Mouse (Mus musculus) large intestine, adult 2 months (tissue): Measurements from ENCODE around the gene Pbx1. TPM values are rescaled to one million over a fixed set of nuclear protein-coding genes. Genes with fewer than 3 reads are reported as not detected.
A peak's percentile ranks its signal among the peaks of the same experiment; 100 is the strongest.

Source experiments
- DNase-seq: peaks from one replicate; pipeline ENCODE4 v3.0.0-alpha.2; 2012; ENCODE audit warnings: low read depth, low spot score
- WGBS: fragments of 180-500 bp; shearing (Covaris S2); methylation state at CpG from one replicate; pipeline ENCODE4 v1.1.7; 2018; 5-methylcytosine and 5-hydroxymethylcytosine counted together
- polyA plus RNA-seq: library from polyadenylated mRNA; depleted of rRNA; stranded (reverse); fragments of >200 nt; gene quantifications from 2 replicates; pipeline ENCODE4 v1.2.3, GENCODE M21; 2012

The Pbx1 gene
- polyA plus RNA-seq, 1 experiment, result 11.1 TPM

DNA sequence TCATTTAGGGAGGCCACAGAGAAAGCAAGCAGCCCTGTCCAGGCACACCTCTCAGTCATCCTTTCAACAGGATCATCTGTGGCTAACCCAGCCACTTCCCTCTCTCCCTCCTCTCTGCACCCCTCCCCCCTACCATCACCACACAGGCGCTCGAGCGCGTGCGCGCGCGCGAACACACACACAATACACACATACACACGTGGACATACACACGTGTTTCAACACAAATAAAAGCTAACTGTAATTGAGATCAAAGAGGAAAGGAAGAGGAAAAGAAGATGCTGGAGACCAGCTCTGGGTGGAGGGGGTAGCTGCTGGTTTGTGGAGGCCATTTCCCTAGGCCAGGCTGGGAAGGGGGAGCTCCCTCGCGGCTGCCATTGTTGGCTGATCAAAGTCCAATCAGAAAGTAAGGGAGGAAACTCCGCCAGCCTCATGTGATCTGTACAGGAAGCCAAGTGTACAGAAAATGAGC is 75.1 kb downstream of the Pbx1 start:
- DNase-seq, result no peak

DNA sequence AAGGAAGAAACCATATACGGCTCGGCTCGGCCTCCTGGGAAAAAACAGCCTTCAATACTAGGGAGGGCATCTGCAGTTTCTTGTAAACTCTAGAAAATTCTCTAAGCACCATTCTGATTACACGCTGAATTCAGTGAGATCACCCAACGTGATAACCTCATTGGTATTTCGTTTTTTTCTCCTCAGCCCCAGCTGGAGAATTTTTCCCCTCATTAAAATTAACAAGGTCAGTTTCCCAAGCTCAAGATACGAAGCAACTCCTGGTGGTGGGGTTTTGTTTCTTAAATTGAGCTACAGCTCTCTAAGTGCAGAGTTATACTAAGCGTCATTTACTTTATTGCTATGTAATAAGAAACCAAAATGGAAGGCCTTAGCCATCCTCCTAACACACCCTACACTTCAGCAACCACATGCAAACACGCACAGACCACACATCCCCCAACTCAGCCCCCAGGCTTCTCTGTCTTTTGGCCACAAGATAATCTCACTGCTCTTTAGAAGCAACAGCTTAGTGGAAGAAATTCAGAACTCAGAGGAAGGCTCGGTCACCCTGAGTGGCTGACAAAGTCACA is 76.0 kb downstream of the Pbx1 start:
- DNase-seq, result no peak
- 67% methylated on average over 10 of the region's 10 CpGs for WGBS

More for the DNA sequence above, 75.1 kb downstream of the Pbx1 start:
- 55% methylated on average over 14 of the region's 14 CpGs for WGBS

DNA sequence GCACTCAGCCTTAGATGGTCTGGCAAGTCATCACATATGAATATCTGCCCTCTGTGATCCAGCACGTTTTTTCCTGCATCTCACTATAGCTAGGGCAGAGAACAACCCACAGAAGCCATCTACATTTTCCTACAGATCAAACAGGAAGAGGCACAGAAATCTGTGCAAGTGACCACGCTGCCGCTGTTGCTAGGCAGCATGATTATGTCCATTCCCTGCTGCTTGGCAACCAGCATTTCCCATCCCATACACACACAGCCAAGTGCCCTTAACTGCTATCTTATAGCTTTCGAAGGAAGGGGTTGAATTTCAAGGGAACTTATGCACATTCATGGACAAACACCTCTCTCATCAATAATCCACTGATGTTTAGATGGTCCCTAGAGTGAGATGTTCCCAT is 77.1 kb downstream of the Pbx1 start:
- WGBS, result 40% methylated on average over 4 of the region's 4 CpGs
- no peak for DNase-seq

DNA sequence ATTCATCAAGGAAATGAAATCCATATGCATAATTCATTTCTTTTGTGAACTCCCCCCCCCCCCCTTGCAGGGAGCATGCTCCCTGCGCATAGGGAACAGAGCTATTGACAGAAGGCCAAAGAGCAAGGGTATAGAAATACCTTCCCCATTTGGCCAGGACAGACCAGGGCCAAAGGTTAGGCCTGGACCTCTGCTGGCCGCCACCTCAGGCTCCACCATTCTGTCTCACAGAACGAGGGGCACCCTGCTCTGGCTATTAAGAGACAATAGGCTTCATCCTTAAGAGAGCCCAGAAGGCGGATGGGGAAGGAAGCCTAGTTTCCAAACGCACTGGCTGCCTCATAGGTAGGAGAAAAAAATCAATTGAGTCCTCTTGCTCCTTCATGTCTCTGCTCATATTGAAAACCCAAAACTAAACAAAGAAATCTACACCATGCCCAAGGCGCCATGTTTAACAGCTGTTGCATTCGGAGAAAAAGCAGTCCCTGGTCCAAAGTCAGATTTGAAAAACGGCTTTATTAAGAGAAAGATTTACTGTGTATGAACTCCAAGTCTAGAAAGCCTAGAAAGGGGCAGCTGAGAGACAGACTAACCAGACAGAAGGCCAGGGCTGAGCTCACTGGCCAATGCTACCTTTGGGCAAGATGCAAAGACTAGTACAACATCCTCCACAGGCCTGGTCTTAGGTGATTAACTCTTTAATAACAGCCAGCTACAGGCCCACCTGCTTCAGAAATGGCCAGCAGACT is 83.9 kb downstream of the Pbx1 start:
- WGBS, result 92% methylated on average over 8 of the region's 8 CpGs
- DNase-seq, result no peak

DNA sequence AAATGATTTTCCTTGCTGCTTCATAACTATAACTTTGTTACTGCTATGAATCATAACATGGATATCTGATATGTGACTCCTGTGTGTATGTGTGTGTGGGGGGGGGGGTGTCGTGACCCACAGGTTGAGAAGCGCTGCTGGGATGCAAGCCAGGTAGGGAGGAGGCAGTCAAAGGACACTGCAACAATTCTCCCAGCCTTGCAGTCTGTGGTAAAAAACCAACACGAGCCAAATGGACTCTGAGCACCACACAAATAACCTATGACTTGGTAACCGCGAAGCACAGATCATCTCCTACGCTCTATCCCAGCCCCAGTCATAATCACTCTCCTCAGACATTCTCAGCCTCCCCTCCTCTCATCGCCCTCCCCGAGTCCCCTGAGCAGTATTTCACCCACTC is 87.2 kb downstream of the Pbx1 start:
- DNase-seq, result peak; percentile 27
- 25% methylated on average over 8 of the region's 8 CpGs for WGBS

DNA sequence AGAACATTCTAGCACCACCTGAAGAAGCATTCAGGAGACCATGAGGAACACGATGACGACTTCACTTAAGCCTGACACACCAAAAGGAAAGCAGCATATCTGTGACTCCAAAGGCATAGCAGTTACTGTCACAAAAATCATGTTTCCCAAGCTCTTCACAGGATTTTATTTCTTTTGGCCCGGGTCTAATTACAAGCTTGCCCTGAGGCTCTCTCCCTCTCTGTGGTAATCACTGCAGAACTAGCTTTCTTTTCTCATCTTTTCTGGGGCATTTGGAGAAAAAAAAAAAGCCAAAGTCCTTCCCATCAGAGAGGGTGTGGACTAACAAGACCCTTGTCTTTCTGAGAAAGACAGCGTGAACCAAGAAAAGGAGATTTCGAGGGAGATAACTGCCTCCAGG is 87.8 kb downstream of the Pbx1 start:
- no peak for DNase-seq
- WGBS, result 65% methylated on average over 5 of the region's 5 CpGs

DNA sequence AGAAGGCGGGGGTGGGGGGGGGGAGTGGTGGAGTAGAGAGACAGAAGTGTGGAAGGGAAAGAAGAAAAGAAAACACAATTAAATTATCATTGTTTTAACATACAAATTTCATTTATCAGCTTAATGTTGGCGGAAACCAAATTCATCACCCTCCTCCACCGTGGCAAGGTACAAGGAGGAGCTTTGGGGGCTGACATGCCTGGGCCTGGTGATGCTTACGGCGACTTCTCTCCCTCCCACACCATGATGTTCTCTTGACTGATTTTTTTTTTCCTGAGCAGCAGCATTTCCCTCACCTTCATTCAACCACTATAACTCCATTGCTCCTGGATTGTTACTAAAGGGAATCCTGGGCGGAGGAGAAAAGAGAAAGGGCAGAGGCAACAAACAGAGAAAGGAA is 89.8 kb downstream of the Pbx1 start:
- DNase-seq, result no peak
- 88% methylated on average over 6 of the region's 6 CpGs for WGBS

DNA sequence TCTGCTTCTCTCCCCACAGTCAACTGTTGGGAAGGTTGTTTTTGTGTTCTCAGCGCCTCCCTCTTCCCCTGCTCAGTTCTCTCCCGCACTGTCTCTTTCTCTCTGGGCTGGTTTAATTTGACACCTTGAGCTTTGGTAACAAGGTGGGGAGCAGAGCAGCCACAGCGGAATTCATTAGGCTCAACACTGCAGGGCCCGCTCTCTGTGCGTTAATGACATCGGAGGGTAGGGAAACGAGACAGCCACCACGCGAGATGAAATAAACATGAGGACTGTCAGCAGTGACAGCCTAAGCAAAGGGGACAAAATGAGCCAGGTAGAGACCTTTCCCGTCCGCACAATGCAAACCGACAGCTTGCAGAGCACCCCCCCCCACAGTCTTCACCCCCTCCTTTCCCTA is 90.2 kb downstream of the Pbx1 start:
- no peak for DNase-seq
- WGBS, result 81% methylated on average over 12 of the region's 12 CpGs

DNA sequence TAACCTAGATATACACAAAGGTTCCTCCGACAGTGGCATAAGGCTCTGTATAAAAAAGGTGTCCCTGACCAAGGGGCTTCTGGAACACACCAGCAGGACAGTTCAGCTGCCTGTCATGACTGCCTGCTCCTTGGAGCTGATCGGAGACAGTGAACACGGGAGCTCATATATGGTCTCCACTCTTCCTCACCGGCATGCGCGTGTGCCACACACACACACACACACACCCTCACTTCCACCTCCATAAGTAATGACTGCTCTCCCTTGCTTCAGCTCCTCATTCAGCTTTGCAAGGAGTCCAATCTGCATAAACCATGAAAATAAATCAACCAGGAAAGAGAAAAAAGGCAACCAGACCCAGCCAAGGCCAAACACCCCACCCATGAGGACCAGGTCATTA is 90.7 kb downstream of the Pbx1 start:
- DNase-seq, result no peak
- WGBS, result 84% methylated on average over 6 of the region's 6 CpGs

DNA sequence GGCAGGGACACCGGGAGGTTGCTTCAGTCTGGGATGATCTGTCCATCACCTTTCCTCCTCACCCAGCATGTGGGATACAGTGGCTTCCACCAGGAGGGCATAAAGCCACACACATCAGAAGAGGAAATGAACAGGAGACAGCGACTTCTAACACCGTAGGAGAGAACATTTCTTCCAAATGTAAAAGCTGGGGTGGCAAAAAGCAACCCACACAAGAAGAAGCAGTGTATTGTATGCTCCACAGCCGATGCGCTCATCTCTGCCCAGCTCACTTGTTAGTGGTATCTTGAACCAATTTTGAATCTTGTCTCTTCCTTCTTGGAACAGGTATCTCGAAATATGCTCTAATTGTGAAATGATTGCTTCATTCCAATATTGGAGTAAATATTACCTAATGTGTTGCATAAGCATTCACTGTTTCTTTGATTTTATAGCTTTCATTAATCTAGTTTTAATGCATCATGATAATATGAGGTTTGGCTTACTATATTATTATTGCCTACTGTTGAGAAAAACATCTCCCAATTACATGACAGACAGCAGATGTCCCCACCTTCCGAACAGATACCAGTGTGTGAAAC is 95.7 kb downstream of the Pbx1 start:
- WGBS, result 86% methylated on average over 7 of the region's 7 CpGs

DNA sequence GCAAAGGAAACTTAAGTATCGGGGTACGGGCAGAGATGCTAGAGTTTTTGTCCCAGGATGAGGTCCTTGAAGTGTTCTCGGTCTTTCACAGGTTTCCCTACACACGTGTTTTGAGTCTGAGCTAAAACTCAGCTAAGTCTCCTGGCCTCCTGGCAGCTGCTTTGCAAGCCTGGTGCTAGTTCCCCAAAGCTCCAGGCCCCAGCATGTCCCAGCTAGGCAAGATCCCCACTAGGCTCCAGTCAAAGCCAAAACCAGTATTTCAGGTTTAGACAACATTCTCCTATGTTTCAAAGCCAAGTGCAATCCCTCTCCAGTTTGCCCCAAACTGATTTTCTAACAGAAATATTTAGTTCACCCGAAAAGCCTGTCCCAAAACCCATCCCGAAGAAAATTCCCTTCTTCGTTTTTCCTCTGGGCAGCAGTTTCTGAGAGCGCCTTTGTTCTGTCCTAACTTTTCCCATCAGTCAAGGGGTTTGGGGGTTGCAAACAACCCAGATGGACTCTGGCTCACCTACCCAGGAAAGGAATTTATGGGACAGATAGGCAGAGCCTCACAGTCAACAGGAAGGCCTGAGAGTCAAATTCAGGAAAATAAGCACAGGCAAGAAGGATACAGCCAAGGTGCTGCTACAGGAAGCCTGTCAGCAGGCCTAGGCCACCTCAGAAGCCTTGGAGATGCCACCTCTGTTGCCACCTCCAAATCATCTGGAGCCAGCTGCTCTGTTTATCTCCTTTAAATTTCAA is 97.1 kb downstream of the Pbx1 start:
- DNase-seq, result no peak
- WGBS, result 52% methylated on average over 8 of the region's 8 CpGs

More for the DNA sequence above, 95.7 kb downstream of the Pbx1 start:
- DNase-seq, result no peak

DNA sequence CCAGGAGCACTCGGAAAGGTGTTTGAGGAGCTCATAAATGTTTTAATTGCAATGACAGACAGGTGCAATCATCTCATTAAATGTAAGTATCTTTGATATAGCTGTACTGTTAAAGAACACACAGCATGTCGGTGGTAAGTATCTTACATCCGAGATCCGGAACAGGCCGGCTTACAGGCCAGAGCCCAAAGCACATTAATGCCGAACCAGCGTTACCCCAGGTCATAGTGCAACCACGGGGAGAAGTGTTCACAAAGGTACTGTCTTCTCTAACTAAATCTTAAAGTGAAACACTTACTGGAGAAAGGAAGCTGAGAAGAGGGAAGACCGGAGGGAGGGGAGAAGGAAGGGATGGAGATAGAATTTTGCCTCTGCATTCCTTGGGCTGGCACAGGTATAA is 100.0 kb downstream of the Pbx1 start:
- 67% methylated on average over 9 of the region's 9 CpGs for WGBS
- DNase-seq, result no peak

DNA sequence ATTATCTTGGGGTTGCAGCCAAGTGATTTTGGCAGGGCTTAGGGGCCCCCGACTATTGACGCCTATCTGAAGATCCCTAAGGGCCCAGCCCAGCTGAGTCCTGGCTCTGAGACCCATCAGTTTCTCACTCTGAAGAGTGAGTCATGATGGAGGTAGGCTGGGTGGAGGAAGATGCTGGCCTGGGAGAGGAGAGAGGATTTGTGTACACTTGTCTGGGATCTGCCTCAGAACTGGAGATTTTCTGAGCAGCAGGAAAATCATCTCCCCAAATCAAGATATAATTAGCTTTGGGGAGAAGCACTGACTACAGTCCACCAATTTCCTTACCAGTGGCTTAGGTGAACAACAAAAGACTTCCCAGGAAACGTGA is 103.8 kb downstream of the Pbx1 start:
- no peak for DNase-seq
- 64% methylated on average over 3 of the region's 3 CpGs for WGBS

DNA sequence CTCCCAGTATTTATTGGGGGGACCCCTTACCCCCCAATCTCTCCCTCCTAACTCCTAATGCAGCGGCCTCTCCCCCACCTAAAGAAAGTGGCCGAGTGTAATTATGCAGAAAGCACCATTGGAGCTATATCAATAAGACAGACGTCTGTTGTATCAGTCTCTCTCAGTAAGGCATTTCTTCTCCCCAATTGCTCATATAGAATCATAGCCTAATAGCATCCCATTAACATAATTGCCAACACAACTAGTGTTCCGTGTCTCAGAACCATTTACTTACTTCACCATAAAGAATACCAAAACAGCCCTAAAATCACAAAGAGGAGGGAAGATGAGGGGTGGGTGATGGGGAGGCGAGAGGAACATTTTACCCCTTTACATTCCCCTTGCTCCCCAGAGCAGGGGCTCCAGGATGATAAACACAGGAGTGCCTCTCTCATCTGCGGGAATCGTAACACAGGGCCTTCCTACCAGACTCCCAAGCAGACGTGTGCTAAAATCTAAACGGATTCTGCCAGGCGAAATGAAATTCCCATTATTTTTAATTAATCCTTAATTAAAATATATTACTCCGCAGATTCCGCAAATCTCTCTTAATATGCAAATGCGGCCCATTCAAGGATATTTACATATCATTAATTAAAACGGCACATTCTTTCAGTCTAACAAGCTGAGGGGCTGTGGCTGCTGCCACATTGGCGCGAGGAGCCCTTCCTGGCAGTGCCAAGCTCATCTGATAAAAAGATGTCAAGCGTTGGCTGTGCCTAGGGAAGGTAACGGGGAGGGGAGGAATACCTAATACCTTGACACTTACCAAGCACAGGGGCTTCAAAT is 104.5 kb downstream of the Pbx1 start:
- no peak for DNase-seq
- WGBS, result 90% methylated on average over 18 of the region's 18 CpGs

DNA sequence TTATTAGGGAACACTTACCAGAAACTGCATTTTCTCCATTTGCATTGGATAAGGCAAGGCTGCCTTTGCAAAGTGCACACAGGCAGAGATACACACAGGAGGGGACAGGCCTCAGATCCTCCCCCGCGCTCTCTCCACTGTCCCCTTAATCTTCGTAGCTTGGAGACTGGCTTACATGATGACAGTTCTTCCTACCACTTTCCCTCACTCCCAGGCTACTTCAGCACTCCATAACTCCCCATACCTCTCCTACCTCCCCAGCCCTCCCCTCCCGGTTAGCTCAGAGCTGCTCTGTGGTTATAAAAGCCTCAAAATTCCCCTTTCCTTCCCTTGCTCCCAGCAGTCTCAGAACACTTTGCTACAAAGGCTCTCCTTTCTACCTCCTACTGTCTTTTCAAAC is 106.3 kb downstream of the Pbx1 start:
- no peak for DNase-seq
- WGBS, result 87% methylated on average over 4 of the region's 4 CpGs

DNA sequence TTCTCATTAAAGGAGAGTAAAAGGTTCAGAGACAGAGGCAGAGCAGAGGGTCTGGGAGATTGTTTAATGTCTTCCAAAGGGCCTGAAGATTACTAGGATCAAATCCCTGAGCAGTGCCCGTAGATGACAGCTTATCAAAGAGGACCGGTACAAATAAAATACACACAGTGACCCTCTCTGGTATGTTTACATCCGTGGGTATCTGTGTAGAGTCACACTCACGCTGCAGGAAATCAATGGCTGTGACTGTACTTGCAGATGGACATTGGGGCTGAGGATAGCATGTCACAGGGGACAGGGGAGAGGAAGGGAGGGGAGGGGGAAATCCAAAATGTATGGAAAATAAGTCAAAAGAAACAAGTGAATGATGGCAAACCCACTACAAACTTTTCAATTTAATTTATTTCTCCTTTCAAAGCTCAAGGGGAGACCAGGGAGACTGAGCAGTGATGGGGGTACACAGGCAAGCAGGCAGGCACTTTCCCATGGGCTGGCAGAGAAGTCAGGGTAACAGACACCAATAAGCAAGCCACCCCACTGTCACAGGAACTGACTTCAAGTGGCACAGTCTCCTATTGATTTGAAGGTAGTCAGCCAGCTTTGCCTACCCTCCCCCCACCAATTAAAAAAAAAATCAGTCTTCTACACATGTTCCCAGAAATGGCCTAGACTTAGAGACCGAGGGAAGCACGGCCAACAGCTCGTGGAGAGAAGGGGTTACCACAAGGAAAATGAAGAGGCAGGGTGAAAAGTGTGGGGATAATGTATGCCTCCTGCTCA is 107.6 kb downstream of the Pbx1 start:
- 75% methylated on average over 7 of the region's 7 CpGs for WGBS
- DNase-seq, result no peak

DNA sequence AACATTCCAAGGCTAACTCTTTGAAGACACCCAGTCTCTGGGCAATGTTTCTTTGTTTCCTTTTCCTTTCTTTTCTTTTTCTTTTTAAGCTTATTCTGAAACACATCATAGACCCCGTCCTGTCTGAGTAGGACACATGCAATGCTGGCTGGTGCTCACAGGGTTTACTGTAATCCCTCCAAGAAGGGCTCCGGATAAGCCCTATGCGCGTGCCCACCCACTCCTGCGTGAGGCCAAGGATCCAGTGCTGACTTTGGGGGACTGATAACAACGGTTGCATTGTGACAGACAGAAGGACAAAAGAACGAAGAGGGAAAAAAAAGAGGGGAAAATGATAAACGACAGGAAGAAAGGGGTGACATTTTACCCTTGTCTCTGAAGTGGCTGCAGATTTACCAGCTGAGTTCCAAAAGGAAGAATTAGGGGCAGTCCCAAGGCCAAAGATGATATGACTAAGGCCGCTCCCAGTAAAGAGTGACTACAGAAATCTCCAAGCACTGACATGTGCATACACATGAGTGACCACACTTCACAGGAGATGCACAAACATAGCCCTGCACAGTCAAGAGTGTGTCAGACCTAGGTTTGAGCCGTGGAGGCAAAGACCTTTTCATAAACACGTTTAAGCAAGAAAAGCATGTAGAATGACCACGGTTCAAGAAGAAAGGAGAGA is 108.5 kb downstream of the Pbx1 start:
- 76% methylated on average over 12 of the region's 12 CpGs for WGBS
- DNase-seq, result no peak

DNA sequence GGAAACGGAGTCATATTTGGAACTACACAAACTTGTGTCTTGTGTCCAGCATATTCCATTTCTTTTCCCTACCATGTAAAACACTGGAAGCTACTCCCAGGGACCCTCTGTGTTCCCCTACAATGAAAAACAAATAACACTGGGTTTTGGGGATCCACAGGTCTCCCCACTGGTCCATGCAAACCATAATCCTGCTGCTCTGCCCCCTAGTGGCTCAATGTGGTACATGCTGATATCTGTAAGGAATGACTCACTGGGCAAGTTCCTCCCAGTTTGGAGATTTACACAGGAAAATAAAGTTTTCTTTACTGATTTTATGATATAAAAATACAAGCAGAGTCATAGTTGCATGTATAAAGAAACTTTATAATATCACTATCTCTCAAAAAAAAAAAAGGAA is 109.2 kb downstream of the Pbx1 start:
- DNase-seq, result no peak
- 97% methylated on average over 1 of the region's 1 CpGs for WGBS
